Mouse (Mus musculus): ENCODE data around the gene Ccdc146. TPM values are rescaled to one million over a fixed set of nuclear protein-coding genes. Genes with fewer than 3 reads are reported as not detected.

The Ccdc146 gene
- polyA plus RNA-seq, 1 experiment from 2014 or later: 0.06 TPM

DNA sequence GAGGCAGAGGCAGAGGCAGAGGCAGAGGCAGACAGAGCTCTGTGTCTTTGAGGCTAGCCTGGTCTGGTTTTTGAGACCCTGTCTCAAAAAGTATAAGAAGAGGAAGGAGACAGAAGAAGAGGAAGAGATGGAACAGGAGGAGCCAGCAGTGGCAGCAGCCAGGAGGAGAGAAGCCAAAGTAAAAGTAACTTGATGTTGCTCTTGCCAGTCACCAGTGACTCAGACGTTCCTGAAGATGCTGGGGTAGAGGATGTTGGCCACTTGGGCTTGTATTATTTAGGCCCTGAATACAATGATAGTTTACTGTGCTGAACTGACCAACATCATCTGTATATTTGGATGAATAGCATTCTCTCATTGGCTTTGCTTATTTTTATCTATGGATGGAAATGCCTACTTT lies 95.9 kb downstream of the Ccdc146 start:
- Histone ChIP-seq H3K9me3 (no peaks in the 10 kb centered on the region), H3K27ac (no peak overlapping the region), H3K9ac (replicated peaks) (no peak overlapping the region), H3K4me3 (replicated peaks) (no peak overlapping the region), H3K4me2 (no peak overlapping the region), H3K27me3 (no peaks in the 10 kb centered on the region), H3K36me3 (no peaks in the 10 kb centered on the region), H3K4me1 (replicated peaks) (0 out of 2 replicates have a peak, but pooled peaks cover 5% of the 10 kb centered on the region)
- WGBS: 75% methylated on average over 1 of the region's 1 CpGs
- ATAC-seq (ENCODE audit: insufficient number of reproducible peaks, insufficient read depth, low FRiP score, low TSS enrichment, low read depth): no peak

GRCm38 (mm10) chr5:21326494-21326893 lies 98.0 kb downstream of the Ccdc146 start:
- no peaks in the 10 kb centered on the region for H3K36me3 ChIP-seq
- no peak for ATAC-seq (ENCODE audit: insufficient number of reproducible peaks, insufficient read depth, low FRiP score, low TSS enrichment, low read depth)
- H3K27me3 ChIP-seq: no peaks in the 10 kb centered on the region
- 0 out of 2 replicates have a peak, but pooled peaks cover 5% of the 10 kb centered on the region for H3K4me1 ChIP-seq (replicated peaks)
- H3K9ac ChIP-seq (replicated peaks): no peak overlapping the region
- H3K27ac ChIP-seq: no peak overlapping the region
- no peaks in the 10 kb centered on the region for H3K9me3 ChIP-seq
- H3K4me2 ChIP-seq: no peak overlapping the region
- H3K4me3 ChIP-seq (replicated peaks): no peak overlapping the region
- 44% methylated on average over 1 of the region's 1 CpGs for WGBS

DNA sequence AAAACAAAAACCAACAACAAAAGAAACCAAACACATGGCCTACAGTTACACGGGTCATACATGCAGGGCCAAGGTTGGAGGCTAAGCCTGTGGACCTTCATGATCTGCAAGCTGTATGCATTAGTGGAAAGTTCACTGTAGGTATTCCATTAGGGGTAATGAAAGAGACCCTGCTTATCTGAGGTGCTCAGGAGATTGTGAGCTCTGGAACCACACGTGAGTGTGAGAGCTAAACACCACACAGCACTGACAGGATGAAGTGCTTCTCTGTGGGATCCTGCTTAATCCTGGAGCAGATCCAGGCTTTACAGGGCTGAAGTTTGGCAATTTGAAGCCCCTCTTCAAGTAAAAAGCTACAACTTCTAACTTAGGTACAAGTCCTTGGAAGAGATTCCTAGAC lies 104.3 kb downstream of the Ccdc146 start:
- 91% methylated on average over 2 of the region's 2 CpGs for WGBS

DNA sequence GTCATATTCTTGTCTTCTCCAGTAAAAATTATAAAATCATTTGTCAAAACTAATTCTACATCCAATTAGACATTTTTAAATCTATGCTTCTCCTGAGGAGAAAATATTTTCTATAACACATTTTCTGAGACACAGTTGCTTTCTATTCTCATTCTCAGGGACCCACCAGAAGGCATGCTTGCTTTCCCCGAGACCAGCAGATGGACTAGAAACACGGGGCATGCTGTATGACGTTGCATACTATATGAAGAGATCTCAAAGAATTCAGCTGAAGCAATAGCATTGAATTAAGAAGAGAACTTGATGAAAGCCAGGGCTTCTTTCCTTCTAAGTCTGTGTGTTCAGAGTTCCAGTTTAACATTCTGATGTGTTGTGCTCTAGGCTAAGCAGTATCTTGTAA lies 109.8 kb downstream of the Ccdc146 start:
- Histone ChIP-seq H3K4me2 (no peak overlapping the region), H3K4me3 (replicated peaks) (no peak overlapping the region), H3K27ac (no peak overlapping the region), H3K36me3 (no peaks in the 10 kb centered on the region), H3K9ac (replicated peaks) (no peak overlapping the region), H3K27me3 (no peaks in the 10 kb centered on the region), H3K4me1 (replicated peaks) (no peaks in the 10 kb centered on the region), H3K9me3 (no peaks in the 10 kb centered on the region)
- 84% methylated on average over 3 of the region's 3 CpGs for WGBS
- no peak for ATAC-seq (ENCODE audit: insufficient number of reproducible peaks, insufficient read depth, low FRiP score, low TSS enrichment, low read depth)

More for the DNA sequence above, 104.3 kb downstream of the Ccdc146 start:
- ATAC-seq (ENCODE audit: insufficient number of reproducible peaks, insufficient read depth, low FRiP score, low TSS enrichment, low read depth): no peak
- Histone ChIP-seq H3K27ac (no peak overlapping the region), H3K4me1 (replicated peaks) (no peaks in the 10 kb centered on the region), H3K9ac (replicated peaks) (no peak overlapping the region), H3K9me3 (no peaks in the 10 kb centered on the region), H3K4me2 (no peak overlapping the region), H3K27me3 (no peaks in the 10 kb centered on the region), H3K36me3 (no peaks in the 10 kb centered on the region), H3K4me3 (replicated peaks) (no peak overlapping the region)

DNA sequence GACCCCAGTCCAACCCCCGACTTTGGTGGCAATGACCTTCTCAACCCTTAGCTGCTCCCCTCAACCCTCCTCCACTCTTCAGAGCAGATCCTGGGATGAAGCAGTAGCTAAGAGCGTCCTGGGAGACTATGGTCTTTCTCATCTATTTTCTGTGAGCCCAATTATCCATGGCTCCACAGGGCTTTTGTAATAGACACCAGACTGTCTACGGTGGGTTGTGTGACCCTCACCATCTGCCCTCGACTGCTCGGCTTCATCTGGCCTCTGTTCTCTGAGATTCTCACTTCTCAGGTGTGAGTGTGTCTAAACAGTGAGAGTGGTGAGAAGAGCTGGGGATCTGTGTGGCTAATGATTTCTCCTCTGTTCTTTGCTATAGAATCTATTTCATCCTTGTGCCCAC lies 117.3 kb downstream of the Ccdc146 start:
- Histone ChIP-seq H3K27me3 (no peaks in the 10 kb centered on the region), H3K9ac (replicated peaks) (no peak overlapping the region), H3K4me3 (replicated peaks) (no peak overlapping the region), H3K27ac (no peak overlapping the region), H3K4me2 (no peak overlapping the region), H3K4me1 (replicated peaks) (no peaks in the 10 kb centered on the region), H3K36me3 (no peaks in the 10 kb centered on the region), H3K9me3 (no peaks in the 10 kb centered on the region)
- WGBS: 75% methylated on average over 5 of the region's 5 CpGs
- ATAC-seq (ENCODE audit: insufficient number of reproducible peaks, insufficient read depth, low FRiP score, low TSS enrichment, low read depth): no peak

DNA sequence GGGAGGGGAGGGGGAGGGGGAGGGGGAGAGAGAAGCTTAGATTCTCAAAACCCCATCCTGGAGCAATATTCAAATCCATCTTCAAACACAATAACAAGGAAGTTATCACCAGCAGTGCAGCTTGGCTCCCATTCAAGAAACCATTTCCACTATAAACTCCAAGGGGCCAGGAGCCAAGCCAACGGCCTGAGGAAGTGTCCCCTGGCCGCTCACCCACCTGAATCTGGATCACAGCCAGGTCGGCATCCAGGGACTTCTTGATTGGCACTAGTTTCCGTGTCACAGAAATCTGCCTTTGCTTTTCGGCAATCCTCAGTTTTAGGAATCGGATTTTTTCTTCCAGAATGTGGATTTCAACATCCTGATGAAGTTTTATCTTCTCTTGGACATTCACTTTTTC lies 123.5 kb downstream of the Ccdc146 start:
- H3K27ac ChIP-seq: no peak overlapping the region
- H3K9me3 ChIP-seq: no peaks in the 10 kb centered on the region
- H3K4me1 ChIP-seq (replicated peaks): 0 out of 2 replicates have a peak, but pooled peaks cover 3% of the 10 kb centered on the region
- no peaks in the 10 kb centered on the region for H3K27me3 ChIP-seq
- no peak for ATAC-seq (ENCODE audit: insufficient number of reproducible peaks, insufficient read depth, low FRiP score, low TSS enrichment, low read depth)
- no peak overlapping the region for H3K9ac ChIP-seq (replicated peaks)
- H3K4me2 ChIP-seq: no peak overlapping the region
- no peaks in the 10 kb centered on the region for H3K36me3 ChIP-seq
- WGBS: 73% methylated on average over 6 of the region's 6 CpGs
- no peak overlapping the region for H3K4me3 ChIP-seq (replicated peaks)

DNA sequence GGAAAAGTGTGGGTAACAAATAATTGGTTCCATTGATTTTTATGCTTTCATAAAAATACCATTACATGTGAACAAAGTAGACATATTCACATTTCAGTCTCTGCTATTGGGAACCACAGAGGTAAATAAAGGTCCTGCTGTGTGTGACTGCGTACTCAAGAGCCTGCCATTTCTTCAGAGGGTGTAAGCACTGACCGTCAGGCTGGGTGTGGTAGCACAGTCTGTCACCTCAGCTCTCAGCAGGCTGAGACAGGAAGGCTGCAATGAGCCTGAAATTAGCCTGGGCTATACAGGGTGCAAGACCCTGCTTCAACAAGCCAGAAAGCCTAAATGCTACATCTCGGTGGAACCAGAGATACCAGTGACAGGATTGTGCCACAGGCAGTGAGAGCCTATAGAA lies 124.4 kb downstream of the Ccdc146 start:
- WGBS: 93% methylated on average over 3 of the region's 3 CpGs
- Histone ChIP-seq H3K27me3 (no peaks in the 10 kb centered on the region), H3K9me3 (no peaks in the 10 kb centered on the region), H3K4me1 (replicated peaks) (0 out of 2 replicates have a peak, but pooled peaks cover 3% of the 10 kb centered on the region), H3K4me2 (no peak overlapping the region), H3K36me3 (no peaks in the 10 kb centered on the region), H3K4me3 (replicated peaks) (no peak overlapping the region), H3K9ac (replicated peaks) (no peak overlapping the region), H3K27ac (no peak overlapping the region)
- no peak for ATAC-seq (ENCODE audit: insufficient number of reproducible peaks, insufficient read depth, low FRiP score, low TSS enrichment, low read depth)

DNA sequence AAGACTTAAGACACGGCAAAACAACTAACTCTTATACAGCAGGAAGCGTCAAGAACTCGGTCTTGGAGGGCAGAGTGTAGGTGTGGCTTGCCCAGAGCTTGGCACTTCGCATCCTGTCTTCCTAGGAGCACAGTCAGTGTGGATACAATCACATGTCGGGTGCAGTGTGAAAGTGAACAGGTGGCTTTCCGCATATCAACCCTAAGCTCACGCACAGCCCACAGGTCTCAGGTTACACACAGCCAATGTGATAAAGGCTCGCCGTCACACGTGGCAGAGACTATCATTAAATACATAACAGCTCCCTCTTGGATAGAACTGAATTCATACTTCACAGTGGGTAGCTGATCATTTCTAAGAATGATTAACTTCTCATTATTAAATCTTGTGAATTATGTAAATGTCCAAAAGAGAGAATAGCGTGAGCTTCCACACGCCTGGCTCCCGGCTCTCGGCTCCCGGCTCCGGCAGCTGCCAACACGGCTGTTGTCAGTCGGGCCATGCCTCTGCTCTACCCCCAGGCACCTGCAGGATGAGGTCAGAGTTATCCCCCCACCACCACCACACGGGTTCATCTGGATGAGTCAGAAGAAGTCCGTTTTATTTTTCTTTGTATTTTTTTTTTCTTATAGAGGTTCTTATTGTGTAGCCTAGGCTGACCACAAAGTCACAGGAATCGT lies 125.3 kb downstream of the Ccdc146 start:
- Histone ChIP-seq H3K9me3 (no peaks in the 10 kb centered on the region), H3K4me1 (replicated peaks) (0 out of 2 replicates have a peak, but pooled peaks cover 3% of the 10 kb centered on the region), H3K4me3 (replicated peaks) (no peak overlapping the region), H3K36me3 (no peaks in the 10 kb centered on the region), H3K27ac (no peak overlapping the region), H3K27me3 (no peaks in the 10 kb centered on the region), H3K9ac (replicated peaks) (no peak overlapping the region), H3K4me2 (no peak overlapping the region)
- ATAC-seq (ENCODE audit: insufficient number of reproducible peaks, insufficient read depth, low FRiP score, low TSS enrichment, low read depth): 0 out of 2 replicates have a peak, but pooled peaks have one; percentile 78
- 65% methylated on average over 21 of the region's 21 CpGs for WGBS

- no peak for ATAC-seq (ENCODE audit: insufficient number of reproducible peaks, insufficient read depth, low FRiP score, low TSS enrichment, low read depth)
- WGBS: 86% methylated on average over 8 of the region's 8 CpGs
- Histone ChIP-seq H3K27ac (no peak overlapping the region), H3K4me2 (no peak overlapping the region), H3K27me3 (no peaks in the 10 kb centered on the region), H3K9me3 (no peaks in the 10 kb centered on the region), H3K4me3 (replicated peaks) (no peak overlapping the region), H3K36me3 (no peaks in the 10 kb centered on the region), H3K4me1 (replicated peaks) (0 out of 2 replicates have a peak, but pooled peaks cover 3% of the 10 kb centered on the region), H3K9ac (replicated peaks) (no peak overlapping the region)
Measured at GRCm38 (mm10) chr5:21295683-21296082, 128.8 kb downstream of the Ccdc146 start.

GRCm38 (mm10) chr5:21290594-21290993 lies 133.9 kb downstream of the Ccdc146 start:
- no peak overlapping the region for H3K9ac ChIP-seq (replicated peaks)
- H3K36me3 ChIP-seq: no peaks in the 10 kb centered on the region
- H3K4me2 ChIP-seq: no peak overlapping the region
- H3K27me3 ChIP-seq: no peaks in the 10 kb centered on the region
- H3K27ac ChIP-seq: no peak overlapping the region
- ATAC-seq (ENCODE audit: insufficient number of reproducible peaks, insufficient read depth, low FRiP score, low TSS enrichment, low read depth): no peak
- 91% methylated on average over 8 of the region's 8 CpGs for WGBS
- no peaks in the 10 kb centered on the region for H3K9me3 ChIP-seq
- no peaks in the 10 kb centered on the region for H3K4me1 ChIP-seq (replicated peaks)
- no peak overlapping the region for H3K4me3 ChIP-seq (replicated peaks)

- no peak overlapping the region for H3K4me2 ChIP-seq
- H3K9ac ChIP-seq (replicated peaks): no peak overlapping the region
- H3K9me3 ChIP-seq: no peaks in the 10 kb centered on the region
- ATAC-seq (ENCODE audit: insufficient number of reproducible peaks, insufficient read depth, low FRiP score, low TSS enrichment, low read depth): no peak
- H3K27me3 ChIP-seq: no peaks in the 10 kb centered on the region
- no peak overlapping the region for H3K4me3 ChIP-seq (replicated peaks)
- WGBS: 75% methylated on average over 7 of the region's 7 CpGs
- H3K36me3 ChIP-seq: no peaks in the 10 kb centered on the region
- no peaks in the 10 kb centered on the region for H3K4me1 ChIP-seq (replicated peaks)
- H3K27ac ChIP-seq: no peak overlapping the region
Measured at GRCm38 (mm10) chr5:21288658-21289435, 135.6 kb downstream of the Ccdc146 start.

Data from limb, embryonic 12.5 days (tissue).